Mouse (Mus musculus) embryonic fibroblast, embryonic 13.5 days (primary cell): Measurements from ENCODE around the gene Sowaha.

Source experiments
- CTCF ChIP-seq: IDR thresholded peaks from 2 replicates; pipeline ENCODE4 v1.5.1; 2011; ENCODE audit warnings: mild to moderate bottlenecking, control low read depth, low read length, moderate library complexity, borderline replicate concordance; ENCODE audit not compliant: insufficient read depth
- POLR2A ChIP-seq: IDR thresholded peaks from 2 replicates; pipeline ENCODE4 v1.6.1; 2011; ENCODE audit warnings: low read depth, mild to moderate bottlenecking, control low read depth, low read length, moderate library complexity

GRCm38 (mm10) chr11:53507098-53507805 is 27.2 kb upstream of the Sowaha start:
- no peak for TF ChIP-seq CTCF
- no peak for TF ChIP-seq POLR2A
